Mouse (Mus musculus) right cerebral cortex, postnatal 25 days (tissue): ENCODE data around the gene Prdm9.
A peak's percentile ranks its signal among the peaks of the same experiment; 100 is the strongest.
"Not testable (repeated sequence)": the region's sequence is repeated elsewhere in the genome, so short reads cannot be mapped to it uniquely, and the experiment has no call there.

Experiments used
- DNase-seq: peaks from one replicate; pipeline ENCODE4 v3.0.0; 2022

Prdm9 gene

GRCm38 (mm10) chr17:15564014-15564927 lies at the start of gene Prdm9:
Gene Prdm9, minus strand, starts transcription at chr17:15564354.
- peak; percentile 100 for DNase-seq

GRCm38 (mm10) chr17:15599496-15599895 lies 35.3 kb upstream of the Prdm9 start:
- no peak for DNase-seq

- no peak for DNase-seq
Measured at GRCm38 (mm10) chr17:15591216-15591881, 27.2 kb upstream of the Prdm9 start.

GRCm38 (mm10) chr17:15588116-15588515 lies 24.0 kb upstream of the Prdm9 start:
- DNase-seq, result no peak

GRCm38 (mm10) chr17:15585691-15586090 lies 21.5 kb upstream of the Prdm9 start:
- DNase-seq, result no peak

GRCm38 (mm10) chr17:15583071-15583470 lies 18.9 kb upstream of the Prdm9 start:
- no peak for DNase-seq

GRCm38 (mm10) chr17:15580072-15580447 lies 15.9 kb upstream of the Prdm9 start:
- no peak for DNase-seq

- no peak for DNase-seq
Measured at GRCm38 (mm10) chr17:15579410-15580071, 15.4 kb upstream of the Prdm9 start.

GRCm38 (mm10) chr17:15577291-15577694 lies 13.1 kb upstream of the Prdm9 start:
- peak; percentile 24 for DNase-seq

- no peak for DNase-seq
Measured at GRCm38 (mm10) chr17:15575056-15575455, 10.9 kb upstream of the Prdm9 start.

GRCm38 (mm10) chr17:15566908-15567307 lies 2.8 kb upstream of the Prdm9 start:
- no peak for DNase-seq

GRCm38 (mm10) chr17:15564928-15565300 lies 760 bp upstream of the Prdm9 start:
- DNase-seq, result no peak

GRCm38 (mm10) chr17:15559946-15560345 lies 4.2 kb downstream of the Prdm9 start:
- DNase-seq, result no peak

GRCm38 (mm10) chr17:15549713-15550112 lies 14.4 kb downstream of the Prdm9 start:
- DNase-seq, result no peak

GRCm38 (mm10) chr17:15546440-15546839 lies 17.7 kb downstream of the Prdm9 start:
- DNase-seq, result no peak

- not testable (repeated sequence) for DNase-seq
Measured at GRCm38 (mm10) chr17:15543868-15544267, 20.3 kb downstream of the Prdm9 start.

- DNase-seq, result no peak
Measured at GRCm38 (mm10) chr17:15540309-15540708, 23.8 kb downstream of the Prdm9 start.

- no peak for DNase-seq
Measured at GRCm38 (mm10) chr17:15536457-15536904, 27.7 kb downstream of the Prdm9 start.

- no peak for DNase-seq
Measured at GRCm38 (mm10) chr17:15535943-15536342, 28.2 kb downstream of the Prdm9 start.

- peak; percentile 49 for DNase-seq
Measured at GRCm38 (mm10) chr17:15535162-15535800, 28.9 kb downstream of the Prdm9 start.

- peak; percentile 28 for DNase-seq
Measured at GRCm38 (mm10) chr17:15530141-15530540, 34.0 kb downstream of the Prdm9 start.

- DNase-seq, result no peak
Measured at GRCm38 (mm10) chr17:15528887-15529286, 35.3 kb downstream of the Prdm9 start.

- DNase-seq, result no peak
Measured at GRCm38 (mm10) chr17:15527811-15528136, 36.4 kb downstream of the Prdm9 start.
